Mouse (Mus musculus): ENCODE data around the gene RPS10-NUDT3.
"Not testable (repeated sequence)": the region's sequence is repeated elsewhere in the genome, so short reads cannot be mapped to it uniquely, and the experiment has no call there.

RPS10-NUDT3 gene

DNA sequence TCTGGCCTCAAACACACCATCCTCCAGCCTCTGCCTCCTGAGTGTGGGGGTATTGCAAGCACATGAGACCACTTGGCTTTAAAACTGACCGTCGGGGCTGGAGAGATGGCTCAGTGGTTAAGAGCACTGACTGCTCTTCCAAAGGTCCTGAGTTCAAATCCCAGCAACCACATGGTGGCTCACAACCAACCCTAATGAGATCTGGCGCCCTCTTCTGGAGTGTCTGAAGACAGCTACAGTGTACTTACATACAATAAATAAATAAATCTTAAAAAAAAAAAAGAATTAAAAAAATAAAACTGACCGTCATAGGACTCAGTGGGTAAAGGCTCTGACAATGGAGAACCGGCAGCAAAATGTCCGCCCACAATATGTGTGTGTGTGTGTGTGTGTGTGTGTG is 4.8 kb upstream of the RPS10-NUDT3 start:
- DNase-seq, result not testable (repeated sequence)

DNA sequence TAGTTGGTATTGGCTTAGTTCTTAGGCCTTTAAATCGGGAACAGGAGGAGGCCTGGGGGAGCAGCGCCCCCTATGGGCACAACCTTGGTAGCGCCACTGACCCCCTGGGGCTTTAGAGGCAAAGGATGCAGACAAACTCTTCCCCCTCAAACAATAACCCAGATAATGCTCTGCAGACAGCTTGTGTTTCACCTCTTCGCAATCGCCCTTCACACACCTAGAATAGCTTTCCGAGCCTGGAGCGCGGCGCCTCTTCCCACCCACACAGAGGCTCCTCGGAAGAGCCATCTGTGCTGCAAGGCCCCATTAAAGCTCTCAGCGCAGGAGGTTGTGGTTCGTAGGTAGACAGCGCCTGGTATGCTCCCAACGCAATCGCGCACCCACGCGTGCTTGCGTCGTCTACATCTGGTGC is 3.9 kb upstream of the RPS10-NUDT3 start:
- DNase-seq, result no peak

DNA sequence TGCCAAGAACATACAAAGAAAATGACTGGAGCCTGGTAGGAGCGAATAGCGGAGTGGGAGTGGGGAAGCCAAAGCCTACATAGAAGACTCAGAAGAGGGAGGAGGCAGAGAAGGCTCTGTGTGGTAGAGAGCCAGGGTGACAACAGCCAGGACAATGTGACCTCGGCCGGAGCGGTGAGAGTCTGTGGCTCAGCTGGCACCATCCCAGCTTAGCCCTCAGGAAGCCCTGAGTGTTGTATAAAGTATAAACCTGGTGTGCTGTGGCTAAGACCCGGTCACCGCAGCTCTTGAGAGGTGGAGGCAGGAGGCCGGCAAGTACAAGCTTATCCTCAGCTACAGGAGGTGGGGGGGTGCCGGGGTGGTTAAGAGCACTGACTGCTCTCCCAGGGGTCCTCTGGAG is 2.3 kb upstream of the RPS10-NUDT3 start:
- DNase-seq, result peak; percentile 90

DNA sequence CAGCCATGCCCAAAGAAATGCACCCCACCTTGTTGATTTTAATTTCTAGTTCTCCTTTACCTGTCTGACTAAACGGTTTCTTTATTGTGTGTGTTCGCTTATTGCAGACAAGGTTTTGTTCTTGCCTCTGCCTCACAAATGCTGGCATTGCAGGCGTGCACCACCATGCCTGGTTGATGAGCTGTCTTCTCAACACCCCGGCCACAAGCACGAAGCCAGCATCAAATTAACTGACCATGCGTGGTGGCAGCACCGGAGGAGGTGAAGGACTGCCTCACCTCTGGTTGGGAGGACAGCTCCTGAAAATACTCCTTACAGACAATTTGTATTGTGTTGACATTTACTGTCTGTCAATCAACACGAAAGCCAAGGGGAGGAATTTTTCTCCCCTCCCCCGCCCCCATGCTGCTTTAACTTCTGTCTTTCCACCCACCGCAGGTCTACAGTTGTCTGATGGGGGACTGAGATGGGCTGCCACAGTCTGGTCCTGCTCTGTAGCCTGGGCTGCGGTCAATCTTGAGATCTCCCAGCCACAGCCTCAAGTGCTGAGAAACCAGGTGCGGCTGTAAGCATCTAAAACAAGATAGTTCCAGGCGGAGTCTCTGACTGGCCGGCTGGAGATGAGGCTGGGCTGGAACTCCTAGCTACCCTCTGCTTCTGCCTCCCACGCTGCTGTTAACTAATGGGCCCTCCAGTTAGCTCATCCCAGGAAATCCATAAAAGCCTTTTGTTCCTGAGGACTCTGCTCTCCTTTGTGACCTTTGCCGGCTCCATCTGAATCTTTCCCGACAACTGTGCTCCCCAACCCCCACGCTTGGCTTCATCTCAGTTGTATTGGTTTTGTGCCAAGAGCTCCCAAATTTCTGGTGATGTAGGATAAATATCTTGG is 1.4 kb upstream of the RPS10-NUDT3 start, which contains the start of gene Rps10:
Gene Rps10, minus strand, starts transcription at position 538 of the 889 bp plus-strand sequence.
- DNase-seq, result peak; percentile 93

DNA sequence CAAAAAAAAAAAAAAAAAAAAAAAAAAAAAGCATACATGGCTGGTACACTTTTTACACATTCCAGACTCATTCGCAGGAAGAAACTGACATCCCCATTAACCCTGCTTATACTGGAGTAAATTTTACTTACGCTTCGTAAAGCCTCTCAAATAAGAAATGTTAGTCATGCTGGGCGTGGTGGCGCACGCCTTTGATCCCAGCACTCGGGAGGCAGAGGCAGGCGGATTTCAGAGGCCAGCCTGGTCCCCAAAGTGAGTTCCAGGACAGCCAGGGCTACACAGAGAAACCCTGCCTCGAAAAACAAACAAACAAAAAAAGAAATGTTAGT is 517 bp upstream of the RPS10-NUDT3 start:
- not testable (repeated sequence) for DNase-seq

DNA sequence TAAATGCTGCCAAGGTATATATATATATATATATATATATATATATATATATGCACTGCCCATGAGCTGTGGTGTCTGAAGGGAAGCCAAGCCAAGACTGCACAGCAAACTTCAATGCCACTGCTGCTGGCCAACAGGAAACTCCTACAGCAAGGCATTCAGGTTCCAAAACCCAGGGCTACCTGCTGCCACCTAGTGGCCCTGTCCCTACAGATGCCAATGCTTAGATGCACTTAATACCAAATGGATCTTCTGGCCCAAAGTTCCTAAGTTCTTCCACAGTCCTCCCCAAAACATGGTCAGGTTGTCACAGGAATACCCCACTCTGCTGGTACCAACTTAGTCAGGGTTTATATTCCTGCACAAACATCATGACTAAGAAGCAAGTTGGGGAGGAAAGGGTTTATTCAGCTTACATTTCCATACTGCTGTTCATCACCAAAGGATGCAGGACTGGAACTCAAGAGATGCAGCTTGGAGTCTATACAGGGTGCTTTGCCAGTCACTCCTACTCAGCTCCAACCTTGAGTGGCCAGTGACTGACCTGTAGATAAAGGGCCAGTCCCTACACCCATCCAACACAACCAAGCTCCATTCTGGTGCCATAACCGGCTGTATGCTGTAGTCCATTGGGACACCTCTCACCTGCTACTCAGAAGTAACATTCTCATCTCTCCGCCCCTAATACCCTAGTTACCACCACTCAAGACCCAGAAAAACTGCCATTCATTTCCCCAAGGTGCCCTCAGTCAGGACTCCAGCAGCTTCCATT is 5.6 kb downstream of the RPS10-NUDT3 start:
- DNase-seq, result peak; percentile 95

DNA sequence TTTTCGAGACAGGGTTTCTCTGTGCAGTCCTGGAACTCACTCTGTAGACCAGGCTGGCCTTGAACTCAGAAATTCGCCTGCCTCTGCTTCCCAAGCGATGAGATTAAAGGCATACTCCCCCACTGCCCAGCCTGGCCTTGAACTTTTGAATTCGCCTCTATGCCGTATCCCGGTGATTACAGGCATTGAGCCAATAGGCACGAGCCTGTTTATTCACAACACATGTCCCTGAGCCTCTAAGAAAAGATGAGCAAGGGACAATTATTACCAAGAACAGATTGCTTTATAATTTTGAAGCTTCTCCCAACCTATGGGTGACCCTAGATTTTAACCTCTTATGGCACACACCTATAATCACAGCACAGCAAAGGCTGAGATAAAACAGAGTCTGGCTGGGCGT is 6.6 kb downstream of the RPS10-NUDT3 start:
- no peak for DNase-seq

DNA sequence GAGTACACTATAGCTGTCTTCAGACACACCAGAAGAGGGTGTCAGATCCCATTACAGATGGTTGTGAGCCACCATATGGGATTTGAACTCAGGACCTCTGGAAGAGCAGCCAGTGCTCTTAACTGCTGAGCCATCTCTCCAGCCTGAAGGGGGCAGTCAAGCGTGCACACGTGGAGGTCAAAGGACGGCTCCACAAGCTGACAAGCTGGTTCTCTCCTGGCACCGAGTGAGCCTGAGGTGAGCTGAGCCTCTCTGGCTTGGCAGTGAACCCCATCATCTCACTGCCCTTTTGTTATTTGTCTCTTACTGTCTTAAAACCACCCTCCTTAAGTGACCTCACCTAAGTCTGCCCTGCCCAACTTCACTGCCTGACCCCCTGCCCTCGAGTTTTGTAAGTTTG is 7.6 kb downstream of the RPS10-NUDT3 start:
- no peak for DNase-seq

DNA sequence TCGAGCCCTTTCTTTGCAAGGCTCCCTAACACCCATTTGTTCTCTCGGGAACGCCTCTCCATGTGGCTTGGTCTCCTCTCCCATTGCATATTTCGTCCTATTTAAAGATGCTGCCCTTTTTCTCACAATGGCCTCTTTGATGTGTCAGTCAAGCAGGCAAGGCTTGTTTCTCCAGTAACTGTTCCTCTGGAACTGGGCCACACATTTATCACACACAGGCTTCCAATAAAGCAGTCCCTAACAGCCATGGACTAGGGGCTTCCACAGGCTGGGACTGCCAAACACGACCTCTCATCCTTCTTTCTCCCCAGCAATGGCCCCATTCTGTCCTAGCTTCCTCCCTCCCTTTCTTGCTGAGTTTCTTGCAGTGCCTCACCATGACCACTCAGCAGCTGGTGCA is 8.3 kb downstream of the RPS10-NUDT3 start:
- DNase-seq, result no peak

DNA sequence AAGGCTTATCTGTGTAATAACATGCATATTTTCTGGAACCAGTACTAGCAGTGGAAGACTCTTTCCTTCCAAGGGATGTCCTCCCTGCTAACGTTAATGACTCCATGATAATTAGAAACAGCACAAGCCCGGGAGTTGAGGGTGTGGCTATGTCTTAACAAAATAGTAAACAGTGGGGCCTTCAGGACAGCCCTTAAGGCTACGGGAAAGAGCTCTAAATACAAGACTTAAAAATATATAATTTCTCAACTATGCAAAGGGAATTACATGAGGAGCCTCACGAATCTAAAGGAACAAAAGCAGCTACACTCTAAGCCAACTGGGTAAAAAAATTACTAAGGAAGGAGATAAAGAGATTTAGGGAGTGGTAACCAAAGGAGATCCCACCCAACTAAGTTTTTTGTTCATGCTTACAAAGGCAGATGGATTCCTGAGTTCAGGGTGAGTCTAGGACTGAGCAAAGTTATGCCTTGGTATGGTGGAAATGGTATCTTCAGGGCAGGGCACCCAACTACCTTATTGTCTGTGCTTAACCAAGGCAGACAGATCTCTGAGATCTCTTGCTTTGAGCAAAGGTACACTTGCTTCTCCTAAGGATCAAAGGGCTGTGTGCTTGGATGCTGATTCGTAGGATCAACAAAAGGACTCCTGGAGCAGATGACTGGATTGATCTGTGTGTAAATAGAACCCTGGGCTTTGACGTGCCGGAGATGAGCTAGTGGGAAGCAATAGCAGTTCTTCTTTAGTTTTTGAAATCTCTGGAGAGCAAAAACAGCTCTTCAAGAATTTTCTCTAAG is 9.4 kb downstream of the RPS10-NUDT3 start:
- DNase-seq, result no peak

DNA sequence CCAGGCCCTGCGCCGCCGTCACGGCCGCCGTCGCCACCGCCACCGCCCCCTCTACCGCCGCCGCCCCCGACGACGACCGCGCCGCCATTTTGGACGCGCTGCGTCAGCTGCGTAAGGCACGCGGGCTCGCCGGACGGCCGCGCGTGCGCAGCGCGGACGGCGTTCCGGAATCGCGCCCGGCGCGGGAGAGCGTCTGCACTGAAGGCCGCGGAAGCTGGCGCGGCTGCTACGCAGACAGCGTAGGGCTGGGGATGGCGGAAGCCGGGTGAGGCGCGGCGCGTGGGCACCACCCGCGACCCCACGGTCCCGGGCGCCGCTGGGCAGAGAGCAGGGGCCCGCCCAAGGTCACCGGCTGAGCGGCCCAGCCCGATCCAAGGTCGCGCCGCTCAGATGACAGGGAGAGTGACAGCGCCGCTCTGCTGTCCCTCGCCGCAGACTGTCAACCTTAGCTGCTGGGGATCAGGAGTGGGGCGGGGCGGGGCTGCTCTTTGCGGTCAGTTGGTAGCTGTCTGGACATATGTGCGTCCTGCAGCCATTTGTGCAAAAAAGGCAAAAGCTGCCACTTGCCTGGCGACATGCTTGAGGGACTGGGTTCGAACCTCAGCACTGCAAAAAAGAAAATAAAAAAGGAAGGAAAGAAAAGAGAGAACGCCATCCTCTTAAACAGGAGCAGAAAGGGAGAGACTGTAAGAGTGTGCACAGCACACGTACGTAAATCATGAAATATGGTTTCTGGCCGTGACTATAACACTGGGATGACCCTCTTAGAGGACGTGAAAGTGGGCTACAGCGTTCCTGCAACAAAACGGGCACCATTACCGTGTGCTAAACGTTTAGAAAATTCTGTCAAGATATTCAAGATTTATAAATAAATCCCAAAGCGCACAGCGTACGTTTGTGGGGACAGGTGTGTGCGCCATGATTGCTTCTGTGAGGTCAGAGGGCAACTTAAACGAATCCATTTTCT is 11.4 kb downstream of the RPS10-NUDT3 start, which contains the start of gene Nudt3:
Gene Nudt3, minus strand, starts transcription at position 136 of the 967 bp plus-strand sequence.
- DNase-seq, result peak; percentile 99

DNA sequence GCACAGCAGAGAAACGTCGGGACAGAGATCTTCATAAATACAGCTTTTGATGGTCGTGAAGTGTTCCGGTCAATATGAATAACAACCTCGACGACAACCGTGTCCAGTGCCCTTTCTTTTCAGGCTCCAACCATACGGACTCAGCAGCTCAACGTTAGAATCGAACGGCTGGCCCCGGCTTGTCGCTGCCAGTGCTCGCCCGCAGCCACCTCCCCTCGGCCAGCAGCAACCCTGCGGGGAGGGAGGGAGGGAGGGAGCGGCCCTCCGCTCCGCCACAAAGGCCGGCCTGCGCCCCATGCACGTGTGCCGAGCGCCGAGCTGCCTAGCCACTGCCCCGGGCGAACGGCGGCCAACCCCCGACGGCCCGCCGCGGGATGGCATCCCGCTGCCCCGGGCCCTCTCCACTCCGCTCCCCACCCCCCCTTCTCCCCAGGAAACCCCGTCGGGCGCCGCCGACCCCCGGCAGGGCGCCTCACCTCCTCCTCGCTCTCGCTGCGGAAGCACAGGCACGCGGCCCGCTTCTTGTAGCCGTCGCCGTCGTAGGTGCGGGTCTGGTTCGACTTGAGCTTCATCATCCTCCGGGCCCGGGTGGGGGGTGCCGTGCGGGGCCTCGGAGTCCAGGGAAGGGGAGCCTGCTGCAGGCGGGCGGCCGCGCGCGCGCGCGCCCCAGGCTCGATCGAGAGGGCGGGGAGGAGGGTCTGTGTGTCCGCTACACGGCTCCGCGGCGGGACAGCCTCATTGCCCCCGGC is 12.2 kb downstream of the RPS10-NUDT3 start:
- no peak for DNase-seq

DNA sequence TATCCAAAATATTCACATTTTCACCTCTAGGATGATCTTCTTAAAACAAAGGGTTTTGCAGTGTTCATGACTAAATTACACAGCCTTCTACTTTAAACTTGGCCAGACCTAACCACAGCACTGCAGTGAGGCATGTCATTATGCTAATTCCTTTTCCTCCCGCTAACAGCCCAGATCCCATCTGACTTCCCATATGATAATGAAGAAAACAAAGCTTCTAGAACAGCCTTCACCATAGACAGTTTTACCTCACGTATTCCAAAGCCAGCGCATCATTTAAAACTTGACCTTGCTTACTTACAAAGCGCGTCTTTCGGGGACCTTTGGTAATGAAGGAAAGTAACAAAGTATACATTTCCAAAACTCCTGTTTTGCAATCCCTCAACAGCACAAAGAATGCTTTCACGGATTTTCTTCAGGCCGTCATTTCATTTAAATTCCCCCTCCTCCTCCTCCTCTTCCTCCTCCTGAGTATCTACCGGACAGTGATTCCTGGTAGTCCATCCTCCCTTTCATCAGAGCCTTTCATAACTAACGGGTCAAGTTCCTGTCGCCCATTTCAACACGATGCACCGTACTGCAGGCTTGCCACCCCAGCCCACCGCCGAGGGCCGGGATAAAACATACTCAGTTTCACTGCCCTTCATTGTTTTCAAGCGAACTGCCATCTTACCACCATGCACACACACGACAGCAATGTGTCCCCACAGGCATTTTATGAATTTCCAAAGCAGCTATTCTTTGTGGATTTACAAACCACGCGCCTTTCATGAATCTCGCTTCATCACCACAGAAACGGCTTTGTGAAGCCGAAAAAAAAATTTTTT is 13.1 kb downstream of the RPS10-NUDT3 start:
- DNase-seq, result peak; percentile 90

DNA sequence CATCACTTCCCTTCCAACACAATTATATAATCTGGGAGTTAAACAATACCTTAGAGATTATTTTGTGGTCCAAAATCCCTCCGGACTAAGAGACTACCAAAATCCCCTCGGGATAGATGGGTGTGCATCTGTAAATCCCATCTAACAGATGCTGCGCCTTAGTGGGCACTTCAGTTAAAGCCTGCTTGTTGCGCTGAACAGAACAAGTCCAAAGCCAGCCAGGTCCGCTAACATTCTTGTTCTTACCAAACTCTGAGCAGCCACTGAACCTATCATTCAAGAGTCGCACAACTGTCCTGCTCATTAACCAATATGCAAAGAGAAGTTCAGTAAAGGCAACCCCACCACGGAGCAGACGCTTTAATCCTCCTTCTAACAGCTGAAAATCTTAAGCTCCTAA is 13.9 kb downstream of the RPS10-NUDT3 start:
- DNase-seq, result peak; percentile 92

DNA sequence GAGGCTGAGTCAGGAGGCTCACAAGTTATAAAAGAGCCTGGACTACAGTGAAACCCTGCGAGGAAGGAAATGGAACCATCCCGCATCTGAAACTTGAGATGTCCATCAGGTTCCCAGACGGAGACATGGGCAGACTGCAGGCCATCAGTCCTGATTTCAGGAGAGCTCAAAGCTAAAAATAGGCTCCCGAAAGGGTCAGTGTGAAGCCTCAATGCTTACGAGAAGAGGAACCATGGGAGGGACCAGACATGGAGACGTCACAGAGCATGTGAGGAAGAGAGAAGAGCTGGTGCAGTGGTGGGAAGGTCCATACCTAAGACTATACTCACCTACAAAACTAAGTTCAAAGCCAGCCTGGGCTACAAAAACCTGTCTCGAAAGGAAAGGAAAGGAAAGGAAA is 19.6 kb downstream of the RPS10-NUDT3 start:
- no peak for DNase-seq

DNA sequence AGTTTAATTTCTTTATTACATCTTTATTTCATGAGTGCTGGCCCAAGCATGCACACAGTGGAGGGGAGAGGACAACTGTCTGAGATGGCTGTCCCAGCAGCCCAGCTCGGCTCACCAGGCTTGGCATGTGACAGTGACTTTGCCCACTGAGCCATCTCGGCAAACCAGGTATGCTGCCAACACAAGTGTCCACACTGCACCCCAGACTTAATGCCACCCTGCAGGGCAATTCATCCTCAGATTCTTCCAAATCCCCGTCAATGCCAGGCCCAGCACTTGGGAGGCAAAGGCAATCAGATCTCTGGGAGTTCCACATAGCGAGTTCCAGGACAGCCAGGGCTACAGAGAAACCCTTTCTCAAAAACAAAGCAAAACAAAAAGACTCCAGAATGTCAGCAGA is 22.0 kb downstream of the RPS10-NUDT3 start:
- DNase-seq, result no peak

DNA sequence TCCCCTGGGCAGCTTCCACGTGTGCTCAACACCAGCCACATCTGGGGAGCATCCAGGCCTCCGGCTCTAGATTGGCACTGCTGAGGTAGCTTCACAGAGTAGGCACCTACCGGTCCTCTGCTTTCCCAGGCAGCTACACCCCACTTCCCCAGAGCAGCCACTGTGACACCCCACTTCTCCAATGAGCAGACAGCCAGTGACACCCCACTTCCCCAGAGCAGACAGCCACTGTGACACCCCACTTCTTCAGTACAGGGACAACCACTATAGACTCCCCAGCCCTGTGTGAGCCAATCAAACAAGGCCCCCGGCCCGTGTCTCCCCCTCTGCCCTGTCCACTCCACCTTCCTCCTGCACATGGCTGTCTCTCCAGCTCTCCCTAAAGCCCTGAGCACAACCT is 23.0 kb downstream of the RPS10-NUDT3 start:
- no peak for DNase-seq

DNA sequence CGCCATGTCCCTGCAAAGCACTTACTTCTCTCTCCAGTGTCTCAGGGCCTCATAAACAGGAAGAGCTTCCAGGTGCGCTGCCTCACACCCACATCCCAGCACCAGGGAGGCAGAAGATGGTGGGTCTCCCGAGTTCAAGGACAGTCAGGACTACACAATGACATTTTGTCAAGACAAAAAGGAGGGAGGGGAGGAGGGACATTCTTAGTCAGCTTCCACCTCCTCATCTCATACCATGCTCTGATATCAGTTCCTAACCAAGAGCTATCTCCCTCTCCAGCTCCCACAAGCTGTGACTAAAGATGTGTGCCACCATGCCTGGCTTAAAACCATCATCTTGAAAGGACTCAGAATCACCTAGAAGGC is 23.5 kb downstream of the RPS10-NUDT3 start:
- DNase-seq, result no peak

DNA sequence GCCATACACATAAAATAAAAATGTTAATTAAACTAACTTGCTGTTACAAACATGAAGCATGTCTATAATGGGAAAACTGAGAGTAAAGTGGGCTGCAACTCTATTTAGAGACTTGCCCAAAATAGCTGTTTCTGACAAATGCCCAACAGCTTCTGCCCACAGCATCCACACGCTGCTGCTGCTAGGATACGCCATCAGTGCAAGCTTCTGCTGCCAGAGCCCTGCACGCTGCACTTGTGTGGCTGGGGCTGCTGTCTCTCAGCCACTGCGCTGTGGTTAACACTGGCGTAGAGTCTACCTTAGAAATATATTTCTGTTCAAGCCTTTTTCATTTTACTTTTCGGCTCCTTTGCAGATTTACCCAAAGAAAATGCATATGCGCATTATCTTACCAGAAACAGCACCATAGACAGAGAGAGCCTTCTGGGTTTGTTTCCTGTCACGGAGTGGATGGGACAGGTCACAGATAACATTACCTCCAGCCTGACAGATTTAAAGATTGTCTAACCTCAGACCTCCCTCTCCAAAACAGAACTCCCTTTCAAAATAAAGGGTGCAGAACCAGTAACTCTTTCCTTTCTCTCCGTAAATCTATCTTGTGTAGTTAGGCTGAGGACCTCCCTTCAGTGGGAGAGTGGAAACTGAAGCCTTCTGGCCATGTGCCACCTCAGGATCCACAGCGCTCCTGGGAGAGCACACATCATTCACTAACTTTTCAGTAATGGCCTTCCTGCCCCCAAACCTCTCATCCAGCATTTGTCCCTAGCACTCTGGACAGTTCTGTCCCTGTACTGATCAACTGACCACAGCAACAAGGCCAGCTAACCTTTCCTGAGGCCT is 24.1 kb downstream of the RPS10-NUDT3 start:
- DNase-seq, result no peak
